Mouse (Mus musculus): ENCODE measurements around the gene Ppm1j.
"Not testable (repeated sequence)": the region's sequence is repeated elsewhere in the genome, so short reads cannot be mapped to it uniquely, and the experiment has no call there.

Gene Ppm1j

GRCm38 (mm10) chr3:104813227-104813626, 32.4 kb downstream of the Ppm1j start:
- not testable (repeated sequence) for DNase-seq (ENCODE audit: low spot score)

GRCm38 (mm10) chr3:104814746-104815145, 33.9 kb downstream of the Ppm1j start:
- DNase-seq (ENCODE audit: low spot score), result no peak

- no peak for DNase-seq (ENCODE audit: low spot score)
These were observed 34.5 kb downstream of the Ppm1j start for GRCm38 (mm10) chr3:104815346-104815745.

- DNase-seq (ENCODE audit: low spot score), result no peak
These were observed 35.3 kb downstream of the Ppm1j start for GRCm38 (mm10) chr3:104816130-104816529.

- DNase-seq (ENCODE audit: low spot score), result peak; percentile 50
These were observed 36.7 kb downstream of the Ppm1j start for GRCm38 (mm10) chr3:104817481-104817990.

- DNase-seq (ENCODE audit: low spot score), result peak; percentile 93
These were observed 37.3 kb downstream of the Ppm1j start, which contains the start of gene Mov10 for GRCm38 (mm10) chr3:104817991-104818748. Gene Mov10, minus strand, starts transcription at chr3:104818563.

GRCm38 (mm10) chr3:104818749-104819134, 37.9 kb downstream of the Ppm1j start:
- DNase-seq (ENCODE audit: low spot score), result no peak

- DNase-seq (ENCODE audit: low spot score), result peak; percentile 40
These were observed 39.6 kb downstream of the Ppm1j start for GRCm38 (mm10) chr3:104820426-104820825.

- DNase-seq (ENCODE audit: low spot score), result no peak
These were observed 41.6 kb downstream of the Ppm1j start for GRCm38 (mm10) chr3:104822413-104822812.

Data from adipocyte (in vitro differentiated cells).